ENCODE assay signal across 16 mouse cellular contexts in the genomic region with DNA sequence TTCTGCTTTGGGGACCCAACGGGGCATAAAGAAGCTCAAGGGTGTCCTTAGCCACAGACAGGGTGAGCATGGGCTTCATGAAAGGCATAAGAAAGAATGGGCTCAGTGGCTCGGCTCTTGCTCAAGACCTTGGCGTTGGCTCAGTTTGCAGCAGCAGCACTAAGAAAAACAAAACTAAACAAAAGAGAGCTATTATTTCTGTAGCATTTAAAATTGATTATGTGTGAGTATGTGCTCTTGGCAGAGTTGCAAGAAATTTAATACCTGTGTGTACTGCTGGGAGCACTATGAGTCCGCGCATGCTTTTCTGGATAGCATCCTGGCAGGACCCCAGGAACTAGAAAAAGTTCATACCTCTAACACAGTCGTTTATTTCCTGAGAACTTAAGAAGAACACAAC. TPM values are rescaled to one million over a fixed set of nuclear protein-coding genes. Genes with fewer than 3 reads are reported as not detected.
DNase-seq lines count a peak whose midpoint lies in the region; ATAC-seq lines count a peak whose summit lies in the region.
"Had no signal": no experiment of that assay in that cellular context is flagged by ENCODE, and none has a peak within 500 bp of the region (broad histone marks: within the 10 kb centered on the region; RNA-seq: fewer than 3 reads in every experiment).

No protein-coding gene starts in this region.

- no peak overlapping the region for H3K4me3 ChIP-seq in intestine, embryonic 15.5 days (replicated peaks)
- H3K4me3 ChIP-seq: midbrain, embryonic 12.5 days; neural tube, embryonic 12.5 days had no signal

- 0 out of 2 replicates have a peak, but pooled peaks have one; percentile 14 for ATAC-seq in intestine, embryonic 15.5 days
- ATAC-seq: inflammation-experienced regulatory T-cells, adult 6 months had no signal

- no peaks in the 10 kb centered on the region for H3K27me3 ChIP-seq in intestine, embryonic 15.5 days (replicated peaks)
- H3K27me3 ChIP-seq: midbrain, embryonic 12.5 days; neural tube, embryonic 12.5 days had no signal

- 43% methylated on average over 6 of the region's 6 CpGs for WGBS in intestine, embryonic 15.5 days

- H3K9me3 ChIP-seq in intestine, embryonic 15.5 days = no peaks in the 10 kb centered on the region
- H3K9me3 ChIP-seq: midbrain, embryonic 12.5 days; neural tube, embryonic 12.5 days had no signal

- peak; percentile 33 for DNase-seq in adrenal gland, adult 8-10 months
- DNase-seq in adrenal gland, postnatal 25 days = no peak
- DNase-seq in lung, adult 18-20 months = peak; percentile 54 to 66
- no peak for DNase-seq in lung, postnatal 25 days (ENCODE audit: low spot score)
- DNase-seq in lung, postnatal 36 days = peak; percentile 60
- no peak for DNase-seq in urinary bladder, postnatal 25 days (ENCODE audit: low spot score)
- DNase-seq in spleen, postnatal 14 days (ENCODE audit: low spot score in 2 of 2) = no peak
- DNase-seq: cerebellum, postnatal 14 days; heart, adult 18-20 months; heart, postnatal 36 days; thymus, postnatal 25 days had no signal

- H3K4me2 ChIP-seq in intestine, embryonic 15.5 days (replicated peaks) = no peak overlapping the region
- H3K4me2 ChIP-seq: midbrain, embryonic 12.5 days; neural tube, embryonic 12.5 days had no signal

- H3K36me3 ChIP-seq in intestine, embryonic 15.5 days = no peaks in the 10 kb centered on the region
- H3K36me3 ChIP-seq: midbrain, embryonic 12.5 days; neural tube, embryonic 12.5 days had no signal

- no peak overlapping the region for H3K9ac ChIP-seq in intestine, embryonic 15.5 days
- H3K9ac ChIP-seq: liver, embryonic 14.5 days; midbrain, embryonic 12.5 days; neural tube, embryonic 12.5 days had no signal

- H3K27ac ChIP-seq in intestine, embryonic 15.5 days = peak overlapping the region; percentile 48
- H3K27ac ChIP-seq: liver, embryonic 14.5 days; midbrain, embryonic 12.5 days; neural tube, embryonic 12.5 days had no signal

- H3K4me1 ChIP-seq in intestine, embryonic 15.5 days (replicated peaks) = peaks cover 34% of the 10 kb centered on the region

RNA-seq across cellular contexts. Expression of a gene that starts 30.7 kb away (rescaled TPM):
- total RNA-seq in adrenal gland, adult 8-10 months (2022) = 10 to 100 TPM; 76.2 to 98.5 (median 86.4) TPM
- 74.3 and 77.9 TPM in 2 replicates for total RNA-seq in adrenal gland, postnatal 25 days (2021)
- polyA plus RNA-seq in intestine, embryonic 15.5 days (2015; fragmentation: Nextera tagmentation; extraction: Ambion mirVana) = 72.5 and 74.2 TPM in 2 replicates

Comparison
In these comparisons a context has a peak if more than half of its experiments do, and no peak if none do; other contexts are left out.
1. DNase-seq: peak in adrenal gland, adult 8-10 months (single experiment), lung, adult 18-20 months (2 of 2) and lung, postnatal 36 days (single experiment); none in adrenal gland, postnatal 25 days (single experiment), lung, postnatal 25 days (single experiment), urinary bladder, postnatal 25 days (single experiment) and spleen, postnatal 14 days (0 of 2).